Mouse (Mus musculus) heart, embryonic 13.5 days (tissue): Measurements from ENCODE around the gene 1700086D15Rik. TPM values are rescaled to one million over a fixed set of nuclear protein-coding genes. Genes with fewer than 3 reads are reported as not detected.
A peak's percentile ranks its signal among the peaks of the same experiment; 100 is the strongest.

Experiments
- ATAC-seq: fragments of 200-750 bp; cut with Nextera tagmentation; 2 replicates; pipeline ENCODE4 v1.8.0; 2017; ENCODE audit warnings: moderate TSS enrichment; ENCODE audit not compliant: insufficient number of reproducible peaks, low FRiP score, low TSS enrichment; ENCODE audit errors: extremely low read depth
- H3K27ac ChIP-seq: fragments of 300-500 bp; sonication (generic); replicated peaks from 2 replicates; pipeline ENCODE4 v1.5.1; 2015; ENCODE audit warnings: moderate library complexity, mild to moderate bottlenecking, inconsistent platforms
- H3K27me3 ChIP-seq: fragments of 300-500 bp; sonication (generic); replicated peaks from 2 replicates; pipeline ENCODE4 v1.6.1; 2015; ENCODE audit warnings: mild to moderate bottlenecking, inconsistent platforms
- H3K36me3 ChIP-seq: fragments of 300-500 bp; sonication (generic); 2 replicates; pipeline ENCODE4 v1.6.1; 2015; ENCODE audit warnings: mild to moderate bottlenecking, inconsistent platforms
- H3K4me1 ChIP-seq: fragments of 300-500 bp; sonication (generic); 2 replicates; pipeline ENCODE4 v1.6.1; 2015; ENCODE audit warnings: inconsistent platforms
- H3K4me2 ChIP-seq: fragments of 300-500 bp; sonication (generic); 2 replicates; pipeline ENCODE4 v1.6.1; 2015; ENCODE audit warnings: inconsistent platforms, mild to moderate bottlenecking, moderate library complexity
- H3K4me3 ChIP-seq: fragments of 300-500 bp; sonication (generic); 2 replicates; pipeline ENCODE4 v1.5.1; 2015; ENCODE audit warnings: moderate library complexity, mild to moderate bottlenecking, inconsistent platforms
- H3K9ac ChIP-seq: fragments of 300-500 bp; sonication (generic); 2 replicates; pipeline ENCODE4 v1.6.1; 2015; ENCODE audit warnings: inconsistent platforms, mild to moderate bottlenecking, moderate library complexity
- H3K9me3 ChIP-seq: fragments of 300-500 bp; sonication (generic); 2 replicates; pipeline ENCODE4 v1.6.1; 2016; ENCODE audit warnings: inconsistent platforms
- WGBS: fragments of 180-500 bp; shearing (Covaris S2); methylation state at CpG from one replicate; pipeline ENCODE4 v1.1.7; 2015; ENCODE audit warnings: mixed read lengths; 5-methylcytosine and 5-hydroxymethylcytosine counted together
- polyA plus RNA-seq: library from polyadenylated mRNA; unstranded; fragments of >200 nt; fragmentation: Nextera tagmentation; extraction: Ambion mirVana; gene quantifications from 2 replicates; pipeline ENCODE4 v1.2.1, GENCODE M21; 2015

The 1700086D15Rik gene
- polyA plus RNA-seq, 1 experiment from 2014 or later: 0.13 TPM

DNA sequence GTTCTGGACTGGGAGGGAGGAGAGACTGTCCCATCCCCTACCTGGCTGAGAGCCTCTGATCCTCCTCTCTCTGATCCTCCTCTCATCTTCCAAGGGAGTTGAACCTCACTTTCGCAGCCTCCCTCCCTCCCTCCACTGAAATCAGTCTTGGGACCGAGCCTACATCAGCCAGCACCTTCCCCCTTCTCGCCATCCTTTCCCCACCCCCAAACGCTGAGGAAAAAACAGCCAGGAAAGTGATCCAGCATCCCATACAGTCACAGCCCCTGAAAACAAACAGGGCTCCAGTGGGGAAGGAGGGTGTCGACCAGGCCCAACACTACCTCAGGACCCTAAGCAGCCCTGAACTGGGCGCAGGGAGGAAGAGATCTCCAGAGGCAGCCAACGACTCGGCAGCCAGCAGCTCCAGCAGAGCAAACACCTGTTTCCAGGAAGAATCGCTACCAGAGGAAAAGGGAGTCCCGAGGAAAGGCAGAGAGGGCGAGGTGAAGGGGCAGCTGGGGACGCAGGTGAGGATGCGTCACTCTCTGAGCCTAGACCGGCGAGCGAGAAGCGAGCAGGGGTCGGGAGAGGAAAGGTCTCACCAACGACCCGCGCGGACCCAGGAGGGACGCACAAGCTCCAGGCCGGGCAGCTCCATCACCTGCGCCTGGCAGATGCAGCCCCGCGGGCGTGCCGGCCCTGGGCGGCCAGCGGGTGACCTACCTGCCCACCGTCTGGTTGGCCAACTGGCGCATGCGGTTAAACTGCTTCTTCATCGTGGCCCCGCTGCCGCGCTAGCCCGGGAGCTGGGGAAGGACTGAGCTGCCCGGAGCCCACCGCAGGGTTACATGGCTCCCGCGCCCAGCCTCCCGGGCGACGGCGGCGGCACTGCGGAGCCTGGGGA lies 2.4 kb upstream of the 1700086D15Rik start:
- Histone ChIP-seq H3K4me1 (peaks cover 38% of the 10 kb centered on the region), H3K4me2 (peak overlapping the region; percentile 95), H3K4me3 (peak overlapping the region; percentile 93), H3K27me3 (0 out of 2 replicates have a peak, but pooled peaks cover 5% of the 10 kb centered on the region), H3K9me3 (no peaks in the 10 kb centered on the region), H3K36me3 (no peaks in the 10 kb centered on the region), H3K9ac (peak overlapping the region; percentile 92), H3K27ac (no peak overlapping the region)
- WGBS: under 1% methylated on average over 49 of the region's 49 CpGs
- ATAC-seq: peak; percentile 25; the same call in 1 of the 2 replicates

DNA sequence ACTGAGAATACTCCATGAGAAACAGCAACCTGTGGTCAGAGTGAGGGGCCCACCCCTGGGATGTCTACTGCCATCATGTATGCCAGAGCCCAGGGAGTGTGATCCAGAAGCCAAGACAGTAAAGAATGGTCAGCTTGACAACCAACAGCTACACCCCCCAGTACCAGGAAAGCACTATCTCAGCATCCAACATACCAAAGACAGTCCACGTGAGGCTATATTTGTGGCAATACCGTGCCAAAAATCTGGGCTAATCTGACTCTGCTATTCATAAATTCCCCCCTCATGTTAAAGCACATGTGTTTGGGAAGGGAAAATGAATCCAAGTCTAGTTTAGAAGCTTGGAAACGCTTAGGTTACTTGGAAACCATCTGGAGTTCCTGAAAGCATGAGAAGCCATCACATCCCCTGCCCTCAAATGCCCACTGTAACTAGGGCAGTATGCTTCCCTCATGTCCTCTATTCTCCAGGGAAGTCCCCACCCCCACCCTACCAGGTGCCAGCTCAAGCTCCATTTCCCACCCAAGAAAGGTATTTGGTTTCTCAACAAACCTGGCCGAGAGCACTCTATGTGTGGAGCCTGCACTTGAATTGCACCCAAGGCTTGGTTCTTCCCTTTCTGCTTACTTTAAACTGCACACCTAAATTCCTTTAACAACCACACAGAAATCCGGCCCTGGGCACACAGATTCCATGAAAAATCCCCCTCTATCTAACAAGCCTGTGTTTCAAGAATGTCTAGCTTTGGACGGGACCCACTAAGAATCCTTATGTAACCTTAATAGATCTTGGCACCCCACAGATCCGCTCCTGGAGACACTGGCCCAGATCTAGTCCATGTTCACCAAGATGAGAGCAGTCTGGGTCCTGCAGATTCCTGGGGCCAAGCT lies 1.5 kb upstream of the 1700086D15Rik start:
- 45% methylated on average over 7 of the region's 7 CpGs for WGBS
- 0 out of 2 replicates have a peak, but pooled peaks cover 5% of the 10 kb centered on the region for H3K27me3 ChIP-seq
- no peaks in the 10 kb centered on the region for H3K9me3 ChIP-seq
- peak overlapping the region; percentile 95 for H3K4me2 ChIP-seq
- H3K4me3 ChIP-seq: peak overlapping the region; percentile 93
- H3K9ac ChIP-seq: peak overlapping the region; percentile 92
- no peak overlapping the region for H3K27ac ChIP-seq
- no peak for ATAC-seq
- no peaks in the 10 kb centered on the region for H3K36me3 ChIP-seq
- H3K4me1 ChIP-seq: peaks cover 39% of the 10 kb centered on the region

DNA sequence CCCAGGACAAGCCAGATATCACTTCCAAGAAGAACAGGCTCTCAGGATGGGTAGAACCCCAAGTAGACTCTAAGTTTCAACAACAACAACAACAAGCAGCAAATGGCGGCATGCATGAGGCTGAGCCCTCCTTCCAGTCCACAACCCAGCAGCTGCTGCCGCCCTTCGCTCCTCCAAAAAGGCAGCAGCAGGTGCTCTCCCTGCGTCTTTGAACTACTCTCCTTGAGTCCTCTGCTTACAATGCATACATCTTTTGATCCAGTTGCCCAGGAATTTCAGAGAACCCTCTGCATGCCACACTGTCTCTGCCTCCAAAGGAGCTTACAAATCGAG lies 1.1 kb downstream of the 1700086D15Rik start:
- no peak for ATAC-seq
- H3K4me3 ChIP-seq: no peak overlapping the region
- H3K4me1 ChIP-seq: peaks cover 46% of the 10 kb centered on the region
- WGBS: 91% methylated on average over 5 of the region's 5 CpGs
- H3K9ac ChIP-seq: no peak overlapping the region
- H3K27ac ChIP-seq: no peak overlapping the region
- H3K27me3 ChIP-seq: 0 out of 2 replicates have a peak, but pooled peaks cover 5% of the 10 kb centered on the region
- H3K9me3 ChIP-seq: no peaks in the 10 kb centered on the region
- H3K4me2 ChIP-seq: no peak overlapping the region
- H3K36me3 ChIP-seq: no peaks in the 10 kb centered on the region

DNA sequence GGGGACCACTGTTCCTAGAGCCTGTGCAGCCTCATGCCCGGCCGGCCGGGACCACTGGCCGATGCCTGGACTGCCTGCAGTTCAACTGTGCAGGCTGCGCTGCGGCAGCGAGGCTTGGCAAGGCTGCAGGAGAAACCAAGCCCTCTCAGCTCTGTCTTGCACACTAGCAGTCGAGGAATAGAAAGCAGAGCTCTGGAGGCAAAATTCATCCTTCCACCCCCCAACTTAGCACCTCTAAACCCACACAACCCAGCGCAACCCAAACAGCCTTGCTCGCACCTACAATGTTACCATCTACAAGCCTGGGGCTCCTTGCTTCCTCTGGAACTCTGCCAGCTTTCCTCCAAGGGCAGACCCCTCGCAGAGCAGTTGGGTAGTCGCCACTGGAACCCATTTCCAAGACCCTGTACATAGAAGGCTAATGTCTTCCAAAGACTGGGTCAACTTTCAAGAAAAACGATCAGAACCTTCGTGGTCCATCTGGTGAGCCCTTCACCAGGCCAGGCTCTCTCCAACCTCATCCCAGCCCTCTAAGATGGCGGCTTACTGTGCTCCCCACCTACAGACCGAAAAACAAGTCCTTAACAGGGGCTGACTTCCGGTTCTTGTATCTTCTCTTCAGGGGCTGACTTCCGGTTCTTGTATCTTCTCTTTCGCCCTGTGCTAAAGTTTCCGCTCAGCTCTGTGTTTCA lies 1.6 kb downstream of the 1700086D15Rik start:
- WGBS: 82% methylated on average over 20 of the region's 20 CpGs

DNA sequence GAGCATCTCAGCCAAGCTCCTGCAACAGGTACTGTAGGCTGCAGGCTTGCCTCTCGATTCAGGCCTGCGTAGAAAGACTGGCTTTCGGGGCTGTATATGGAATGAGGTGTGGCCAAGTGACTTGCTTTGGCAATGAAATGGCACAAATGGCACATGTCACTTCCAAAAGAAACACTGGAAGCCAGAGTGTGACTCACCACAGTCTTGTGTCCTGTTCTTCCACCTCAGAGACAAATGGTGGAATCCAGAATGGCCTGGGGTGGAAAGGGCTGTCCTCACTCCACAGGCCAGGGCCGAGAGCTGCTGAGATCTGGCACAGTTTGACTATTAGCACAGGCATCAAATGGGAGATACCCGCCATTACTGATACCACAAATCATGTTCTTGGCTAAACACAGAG lies 6.7 kb downstream of the 1700086D15Rik start:
- no peaks in the 10 kb centered on the region for H3K9me3 ChIP-seq
- 87% methylated on average over 5 of the region's 5 CpGs for WGBS
- no peak overlapping the region for H3K4me2 ChIP-seq
- H3K36me3 ChIP-seq: no peaks in the 10 kb centered on the region
- H3K27me3 ChIP-seq: no peaks in the 10 kb centered on the region
- no peak overlapping the region for H3K9ac ChIP-seq
- H3K27ac ChIP-seq: no peak overlapping the region
- no peak overlapping the region for H3K4me3 ChIP-seq
- no peak for ATAC-seq
- peaks cover 47% of the 10 kb centered on the region for H3K4me1 ChIP-seq

More for the DNA sequence above, 1.6 kb downstream of the 1700086D15Rik start:
- Histone ChIP-seq H3K4me1 (peaks cover 51% of the 10 kb centered on the region), H3K4me2 (no peak overlapping the region), H3K36me3 (no peaks in the 10 kb centered on the region), H3K9me3 (no peaks in the 10 kb centered on the region), H3K27me3 (0 out of 2 replicates have a peak, but pooled peaks cover under 1% of the 10 kb centered on the region), H3K4me3 (no peak overlapping the region), H3K9ac (peak overlapping the region; percentile 28; the same call in 1 of the 2 replicates), H3K27ac (no peak overlapping the region)
- no peak for ATAC-seq

DNA sequence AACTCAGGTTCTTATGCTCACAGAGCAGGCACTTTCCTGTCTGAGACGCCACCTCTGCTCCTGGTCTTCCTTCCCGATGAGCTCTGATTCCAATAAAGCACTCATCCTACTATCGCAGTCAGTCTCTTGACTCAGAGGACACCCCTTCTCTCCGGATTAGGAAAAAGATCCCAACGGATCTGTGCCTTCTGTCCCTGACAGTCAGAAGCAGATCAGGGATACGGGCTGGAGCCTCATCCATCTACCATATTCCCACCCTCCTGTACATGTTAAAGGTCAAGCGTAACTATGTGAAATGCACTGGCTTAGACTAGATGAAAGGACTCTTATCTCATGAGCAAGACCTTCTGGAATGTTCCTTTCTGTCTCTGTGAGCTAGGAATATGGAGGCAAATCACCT lies 11.2 kb downstream of the 1700086D15Rik start:
- no peak for ATAC-seq
- H3K36me3 ChIP-seq: no peaks in the 10 kb centered on the region
- no peak overlapping the region for H3K9ac ChIP-seq
- H3K4me2 ChIP-seq: no peak overlapping the region
- H3K4me1 ChIP-seq: peaks cover 67% of the 10 kb centered on the region
- no peak overlapping the region for H3K4me3 ChIP-seq
- no peaks in the 10 kb centered on the region for H3K9me3 ChIP-seq
- H3K27ac ChIP-seq: peak overlapping the region; percentile 5
- H3K27me3 ChIP-seq: no peaks in the 10 kb centered on the region
- WGBS: 55% methylated on average over 7 of the region's 7 CpGs

DNA sequence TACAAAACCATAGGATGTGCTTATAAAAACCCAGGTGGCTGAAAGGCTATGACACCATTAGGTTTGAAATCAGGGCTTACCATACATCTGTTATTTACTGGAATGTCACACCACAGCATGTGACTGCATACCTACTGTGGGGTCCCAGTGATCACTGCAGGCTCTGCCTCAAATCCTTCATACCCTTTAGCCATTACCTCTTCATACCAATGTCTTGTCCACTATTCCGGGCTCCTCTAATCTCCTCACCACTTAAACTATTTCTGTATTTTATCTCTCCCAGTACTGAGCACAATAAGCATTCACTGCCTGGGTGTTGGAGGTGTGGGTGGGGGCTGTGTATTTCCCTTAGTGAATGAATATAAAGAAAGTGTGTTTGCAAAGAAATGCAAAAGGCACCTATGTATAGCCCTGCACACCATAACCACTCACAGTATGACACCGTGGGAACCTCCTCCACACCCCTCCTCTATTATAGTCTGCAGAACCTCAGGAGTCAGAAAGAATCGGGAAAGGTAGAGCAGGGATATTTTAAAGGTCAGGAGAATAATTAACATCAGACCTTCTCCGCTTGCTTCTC lies 16.8 kb downstream of the 1700086D15Rik start:
- H3K27me3 ChIP-seq: no peaks in the 10 kb centered on the region
- 29% methylated on average over 4 of the region's 4 CpGs for WGBS
- peak overlapping the region; percentile 48 for H3K4me2 ChIP-seq
- H3K4me1 ChIP-seq: peaks cover 71% of the 10 kb centered on the region
- H3K9ac ChIP-seq: no peak overlapping the region
- H3K36me3 ChIP-seq: no peaks in the 10 kb centered on the region
- peak overlapping the region; percentile 79 for H3K27ac ChIP-seq
- no peaks in the 10 kb centered on the region for H3K9me3 ChIP-seq
- peak; percentile 68 for ATAC-seq
- H3K4me3 ChIP-seq: no peak overlapping the region

DNA sequence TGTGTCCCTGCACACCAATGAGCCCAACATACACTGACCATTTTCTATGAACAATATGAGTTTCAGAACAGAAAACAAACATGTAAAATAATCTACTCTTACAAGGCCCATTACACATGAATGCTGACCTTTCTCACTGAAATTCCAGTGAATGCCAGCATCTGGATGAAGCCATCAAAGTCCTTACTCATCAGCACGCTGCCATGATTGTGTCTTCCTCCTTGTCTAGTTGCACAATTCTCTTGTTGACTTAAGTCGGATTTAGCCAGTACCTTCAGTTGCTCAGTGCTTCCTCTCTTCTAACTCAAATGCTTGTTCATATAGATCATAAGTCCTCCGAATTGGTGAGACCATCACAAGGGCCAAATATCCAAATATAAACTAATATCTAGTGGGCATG lies 20.7 kb downstream of the 1700086D15Rik start:
- Histone ChIP-seq H3K36me3 (no peaks in the 10 kb centered on the region), H3K27ac (no peak overlapping the region), H3K9me3 (no peaks in the 10 kb centered on the region), H3K4me3 (no peak overlapping the region), H3K4me2 (no peak overlapping the region), H3K4me1 (peaks cover 65% of the 10 kb centered on the region), H3K27me3 (no peaks in the 10 kb centered on the region), H3K9ac (no peak overlapping the region)
- ATAC-seq: no peak
- 78% methylated on average over 3 of the region's 3 CpGs for WGBS

DNA sequence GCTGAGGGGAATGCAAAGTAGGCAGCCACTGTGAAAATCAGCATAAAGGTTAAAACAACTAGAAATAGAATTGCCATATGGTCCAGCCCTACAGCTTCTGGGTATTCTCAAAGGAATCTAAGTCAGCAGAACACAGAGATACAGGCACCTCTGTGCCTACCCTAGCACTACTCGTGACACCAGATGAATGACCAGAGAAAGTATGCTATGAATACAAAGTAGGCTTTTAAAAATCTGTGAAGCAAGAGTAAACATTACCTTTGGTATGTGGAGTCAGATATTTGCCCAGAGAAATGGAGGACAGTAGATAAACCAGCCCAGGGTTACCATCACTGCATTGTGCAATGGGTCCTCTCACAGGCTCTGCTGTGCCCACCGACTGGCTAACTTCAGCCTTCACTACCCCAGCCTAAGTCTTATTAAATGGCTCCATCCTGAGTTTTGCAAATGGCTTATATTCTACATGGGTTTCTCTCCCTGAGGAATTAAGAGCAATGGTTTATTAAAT lies 22.5 kb downstream of the 1700086D15Rik start:
- no peaks in the 10 kb centered on the region for H3K36me3 ChIP-seq
- H3K9me3 ChIP-seq: no peaks in the 10 kb centered on the region
- no peak overlapping the region for H3K27ac ChIP-seq
- peaks cover 55% of the 10 kb centered on the region for H3K4me1 ChIP-seq
- H3K4me3 ChIP-seq: no peak overlapping the region
- no peak overlapping the region for H3K4me2 ChIP-seq
- ATAC-seq: no peak
- H3K27me3 ChIP-seq: no peaks in the 10 kb centered on the region
- H3K9ac ChIP-seq: no peak overlapping the region
- 64% methylated on average over 2 of the region's 2 CpGs for WGBS

DNA sequence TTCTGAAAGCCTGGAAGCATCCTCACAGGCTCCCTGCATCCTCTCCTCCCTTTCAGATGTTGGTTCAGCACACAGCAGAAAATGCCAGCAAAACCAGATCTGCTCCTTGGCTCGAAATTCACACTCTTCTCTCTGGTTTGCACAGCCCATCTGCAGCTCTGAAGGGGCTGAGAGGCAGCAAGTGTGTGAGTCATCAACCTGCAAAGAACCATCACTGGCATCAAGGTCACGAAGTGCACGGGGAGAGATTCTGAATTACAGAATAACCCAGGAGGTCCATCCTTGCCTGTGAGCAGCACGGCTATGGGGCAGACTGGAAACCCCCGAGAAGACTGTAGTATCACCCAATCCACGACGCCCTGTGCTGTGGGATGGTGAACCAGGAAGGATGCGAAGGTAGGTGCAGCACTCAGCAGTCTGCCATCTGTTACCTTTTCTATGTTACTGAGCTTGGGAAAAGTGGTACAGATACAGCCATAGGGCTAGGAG lies 24.4 kb downstream of the 1700086D15Rik start:
- Histone ChIP-seq H3K4me2 (no peak overlapping the region), H3K9me3 (no peaks in the 10 kb centered on the region), H3K36me3 (peaks cover 5% of the 10 kb centered on the region; the same call in 1 of the 2 replicates), H3K9ac (no peak overlapping the region; the same call in 1 of the 2 replicates), H3K4me3 (no peak overlapping the region), H3K4me1 (peaks cover 39% of the 10 kb centered on the region), H3K27ac (0 out of 2 replicates have a peak overlapping the region, but pooled peaks have one; percentile 9), H3K27me3 (no peaks in the 10 kb centered on the region)
- ATAC-seq: no peak
- WGBS: 70% methylated on average over 8 of the region's 8 CpGs
